Comparison of ENCODE assay signal across 17 mouse cellular contexts in genomic region chr11:20250476-20251178, GRCm38 (mm10). TPM values are rescaled to one million over a fixed set of nuclear protein-coding genes. Genes with fewer than 3 reads are reported as not detected.
DNase-seq lines count a peak whose midpoint lies in the region; ATAC-seq and TF ChIP-seq lines count a peak whose summit lies in the region.
"Had no signal": no experiment of that assay in that cellular context is flagged by ENCODE, and none has a peak within 500 bp of the region (broad histone marks: within the 10 kb centered on the region; RNA-seq: fewer than 3 reads in every experiment).

No protein-coding gene starts in this region.

- H3K27me3 ChIP-seq in hindbrain, embryonic 10.5 days (ENCODE audit: insufficient read depth, poor library complexity, severe bottlenecking): no peaks in the 10 kb centered on the region
- no peaks in the 10 kb centered on the region for H3K27me3 ChIP-seq in hindbrain, embryonic 11.5 days (ENCODE audit: control insufficient read depth, insufficient read depth, low read length)
- H3K27me3 ChIP-seq in midbrain, embryonic 10.5 days (ENCODE audit: low read depth, poor library complexity, severe bottlenecking): no peaks in the 10 kb centered on the region
- no peaks in the 10 kb centered on the region for H3K27me3 ChIP-seq in midbrain, embryonic 16.5 days (ENCODE audit: control insufficient read depth, insufficient read depth, low read depth, low read length)
- H3K27me3 ChIP-seq in MEL (ENCODE audit: control insufficient read depth in 1 of 2, insufficient read depth in 2 of 2, low read length in 2 of 2): no peaks in the 10 kb centered on the region; a peak in 1 of 4 replicates
- H3K27me3 ChIP-seq in liver, embryonic 13.5 days: no peaks in the 10 kb centered on the region
- H3K27me3 ChIP-seq: embryonic facial prominence, embryonic 12.5 days; forebrain, embryonic 12.5 days; hindbrain, embryonic 15.5 days; limb, embryonic 12.5 days; midbrain, embryonic 15.5 days had no signal

- intact Hi-C loops in left cerebral cortex, postnatal 14 days (cut with DNase I): no loop called here

- no peaks in the 10 kb centered on the region for H3K36me3 ChIP-seq in hindbrain, embryonic 10.5 days
- no peaks in the 10 kb centered on the region for H3K36me3 ChIP-seq in hindbrain, embryonic 11.5 days (ENCODE audit: control insufficient read depth, insufficient read depth, low read length)
- H3K36me3 ChIP-seq in midbrain, embryonic 10.5 days: peaks cover 3% of the 10 kb centered on the region; the same call in 1 of the 2 replicates
- no peaks in the 10 kb centered on the region for H3K36me3 ChIP-seq in midbrain, embryonic 16.5 days (ENCODE audit: control insufficient read depth, insufficient read depth, low read length)
- H3K36me3 ChIP-seq in MEL (ENCODE audit: control insufficient read depth in 1 of 2, insufficient read depth in 2 of 2, low read length in 2 of 2): peaks cover 0 to 12% of the 10 kb centered on the region in 2 experiments; a peak in 2 of 4 replicates
- no peaks in the 10 kb centered on the region for H3K36me3 ChIP-seq in liver, embryonic 13.5 days
- H3K36me3 ChIP-seq: embryonic facial prominence, embryonic 12.5 days; forebrain, embryonic 12.5 days; hindbrain, embryonic 15.5 days; midbrain, embryonic 15.5 days had no signal

- ATAC-seq in hindbrain, embryonic 11.5 days (ENCODE audit: low FRiP score): no peak
- no peak for ATAC-seq in midbrain, embryonic 16.5 days
- no peak for ATAC-seq in liver, embryonic 13.5 days (ENCODE audit: low read depth)

- H3K4me2 ChIP-seq in hindbrain, embryonic 11.5 days (replicated peaks; ENCODE audit: low read depth, low read length): no peak overlapping the region
- no peak overlapping the region for H3K4me2 ChIP-seq in midbrain, embryonic 16.5 days (ENCODE audit: low read length)
- H3K4me2 ChIP-seq in liver, embryonic 13.5 days: peak overlapping the region; percentile 99; the same call in 1 of the 2 replicates

- 0 out of 2 replicates have a peak overlapping the region, but pooled peaks have one; percentile 91 for H3K4me3 ChIP-seq in hindbrain, embryonic 10.5 days
- H3K4me3 ChIP-seq in hindbrain, embryonic 11.5 days (ENCODE audit: low read depth, low read length): no peak overlapping the region
- peak overlapping the region; percentile 93; the same call in 1 of the 2 replicates for H3K4me3 ChIP-seq in midbrain, embryonic 10.5 days
- H3K4me3 ChIP-seq in midbrain, embryonic 16.5 days (ENCODE audit: low read depth, low read length): no peak overlapping the region
- 0 out of 4 replicates have a peak overlapping the region, but pooled peaks of 1 of the 2 experiments have one; percentile 89 for H3K4me3 ChIP-seq in MEL (ENCODE audit: control insufficient read depth in 1 of 2, insufficient read depth in 1 of 2, low read depth in 2 of 2, low read length in 2 of 2)
- H3K4me3 ChIP-seq in liver, embryonic 13.5 days (replicated peaks): no peak overlapping the region

- TF ChIP-seq EP300 in MEL (IDR thresholded peaks at IDR 0.05; ENCODE audit: low read depth in 1 of 2, low read length in 2 of 2): no peak

- no peak for TF ChIP-seq RAD21 in MEL (IDR thresholded peaks at IDR 0.05; ENCODE audit: low read depth, low read length)

- 92% methylated on average over 6 of the region's 6 CpGs for WGBS in hindbrain, embryonic 10.5 days
- 89% methylated on average over 6 of the region's 6 CpGs for WGBS in hindbrain, embryonic 11.5 days
- 90% methylated on average over 6 of the region's 6 CpGs for WGBS in midbrain, embryonic 10.5 days
- 90% methylated on average over 6 of the region's 6 CpGs for WGBS in midbrain, embryonic 16.5 days
- 74% methylated on average over 6 of the region's 6 CpGs for WGBS in liver, embryonic 13.5 days (ENCODE audit: insufficient replicate concordance)

- H3K27ac ChIP-seq in hindbrain, embryonic 10.5 days: no peak overlapping the region
- H3K27ac ChIP-seq in hindbrain, embryonic 11.5 days (ENCODE audit: low read depth, low read length): no peak overlapping the region
- no peak overlapping the region for H3K27ac ChIP-seq in midbrain, embryonic 10.5 days (replicated peaks)
- H3K27ac ChIP-seq in midbrain, embryonic 16.5 days (ENCODE audit: low read length): no peak overlapping the region
- no peak overlapping the region for H3K27ac ChIP-seq in MEL (ENCODE audit: control insufficient read depth, low read depth, low read length)
- H3K27ac ChIP-seq in liver, embryonic 13.5 days: no peak overlapping the region
- H3K27ac ChIP-seq: limb, embryonic 12.5 days had no signal

- no peak for TF ChIP-seq CTCF in MEL (IDR thresholded peaks at IDR 0.05 in 2 of 3, conservative IDR thresholded peaks at IDR 0.05 in 1 of 3; ENCODE audit: control insufficient read depth in 1 of 3, insufficient read depth in 1 of 3, low read depth in 2 of 3, low read length in 3 of 3, poor library complexity in 1 of 3, severe bottlenecking in 1 of 3)

- H3K9me3 ChIP-seq in hindbrain, embryonic 10.5 days: no peaks in the 10 kb centered on the region
- H3K9me3 ChIP-seq in hindbrain, embryonic 11.5 days (ENCODE audit: control insufficient read depth, low read length): no peaks in the 10 kb centered on the region
- H3K9me3 ChIP-seq in midbrain, embryonic 10.5 days (replicated peaks): no peaks in the 10 kb centered on the region
- H3K9me3 ChIP-seq in midbrain, embryonic 16.5 days (replicated peaks; ENCODE audit: control insufficient read depth, low read length, poor library complexity, severe bottlenecking): no peaks in the 10 kb centered on the region
- H3K9me3 ChIP-seq in MEL (replicated peaks; ENCODE audit: insufficient read depth, low read length): no peaks in the 10 kb centered on the region
- H3K9me3 ChIP-seq in liver, embryonic 13.5 days (replicated peaks): no peaks in the 10 kb centered on the region
- H3K9me3 ChIP-seq: embryonic facial prominence, embryonic 12.5 days; forebrain, embryonic 12.5 days; hindbrain, embryonic 15.5 days; midbrain, embryonic 15.5 days had no signal

- peaks cover 40% of the 10 kb centered on the region for H3K4me1 ChIP-seq in hindbrain, embryonic 10.5 days (replicated peaks)
- no peaks in the 10 kb centered on the region; the same call in 1 of the 2 replicates for H3K4me1 ChIP-seq in hindbrain, embryonic 11.5 days (replicated peaks; ENCODE audit: control insufficient read depth, insufficient read depth, low read length)
- H3K4me1 ChIP-seq in midbrain, embryonic 10.5 days: peaks cover 39% of the 10 kb centered on the region
- H3K4me1 ChIP-seq in midbrain, embryonic 16.5 days (ENCODE audit: control insufficient read depth, insufficient read depth, low read length): peaks cover 26% of the 10 kb centered on the region
- H3K4me1 ChIP-seq in MEL (ENCODE audit: control insufficient read depth in 1 of 2, insufficient read depth in 2 of 2, low read length in 2 of 2): peaks cover 6 to 24% of the 10 kb centered on the region in 2 experiments
- H3K4me1 ChIP-seq in liver, embryonic 13.5 days (replicated peaks): peaks cover 51% of the 10 kb centered on the region

- DNase-seq in hindbrain, embryonic 10.5 days (ENCODE audit: low spot score): no peak
- DNase-seq in hindbrain, embryonic 11.5 days (ENCODE audit: low spot score): no peak
- DNase-seq in midbrain, embryonic 10.5 days (ENCODE audit: low spot score): no peak
- peak; percentile 47 for DNase-seq in MEL (ENCODE audit: low read depth, low spot score)
- no peak for DNase-seq in liver, embryonic 13.5 days
- no peak for DNase-seq in left cerebral cortex, postnatal 14 days (ENCODE audit: low spot score in 2 of 2)
- DNase-seq: adrenal gland, postnatal 10 days; gastrocnemius, postnatal 10 days; kidney, adult 2 months; lung, postnatal 14 days; right cerebral cortex, adult 18-20 months had no signal

- peaks cover 19% of the 10 kb centered on the region for H3K79me2 ChIP-seq in MEL (ENCODE audit: control insufficient read depth, insufficient read depth, low read length, poor library complexity)

- no peak overlapping the region for H3K9ac ChIP-seq in hindbrain, embryonic 11.5 days (ENCODE audit: low read depth, low read length)
- H3K9ac ChIP-seq in midbrain, embryonic 16.5 days (ENCODE audit: low read depth, low read length): no peak overlapping the region
- no peak overlapping the region for H3K9ac ChIP-seq in MEL (ENCODE audit: control insufficient read depth, low read depth, low read length, poor library complexity, severe bottlenecking)
- no peak overlapping the region for H3K9ac ChIP-seq in liver, embryonic 13.5 days

- no peak for TF ChIP-seq POLR2A in MEL (IDR thresholded peaks at IDR 0.05; ENCODE audit: control insufficient read depth in 1 of 2, insufficient read depth in 1 of 2, low read depth in 1 of 2, low read length in 2 of 2, poor library complexity in 1 of 2)

TF ChIP-seq in MEL, 35 proteins besides CTCF, POLR2A, EP300 and RAD21:
- TF ChIP-seq GABPA (IDR thresholded peaks at IDR 0.05; ENCODE audit: low read depth, low read length) (no peak), USF1 (IDR thresholded peaks at IDR 0.05; ENCODE audit: low read depth, low read length) (no peak), TBP (IDR thresholded peaks at IDR 0.05; ENCODE audit: low read depth, low read length) (0 out of 2 replicates have a peak, but pooled peaks have one; percentile 42), MXI1 (IDR thresholded peaks at IDR 0.05; ENCODE audit: low read depth, low read length) (peak; percentile 24; the same call in 1 of the 2 replicates)

RNA-seq across cellular contexts. Expression of gene Cep68, which starts 1.4 kb away (rescaled TPM):
- polyA plus RNA-seq in hindbrain, embryonic 10.5 days (2016; fragmentation: Nextera tagmentation; extraction: Ambion mirVana): 34.1 and 39.3 TPM in 2 replicates
- 27.1 and 33.2 TPM in 2 replicates for polyA plus RNA-seq in hindbrain, embryonic 11.5 days (2014; fragmentation: Nextera tagmentation; extraction: Ambion mirVana)
- 38.1 and 43.2 TPM in 2 replicates for polyA plus RNA-seq in midbrain, embryonic 10.5 days (2016; fragmentation: Nextera tagmentation; extraction: Ambion mirVana)
- 26.6 and 26.7 TPM in 2 replicates for polyA plus RNA-seq in midbrain, embryonic 16.5 days (2015; fragmentation: Nextera tagmentation; extraction: Ambion mirVana)
- 20.0 and 22.2 TPM in 2 replicates for total RNA-seq in MEL (2012; rRNA removed)
- polyA plus RNA-seq in MEL (2012; ENCODE audit: insufficient read depth in 1 of 2, insufficient read length in 2 of 2, low read depth in 1 of 2, low replicate concordance in 2 of 2, missing spikeins in 1 of 2): 10 to 100 TPM in 1 of 2 experiments, not detected in 1; 24.7 TPM
- 6.9 and 9.2 TPM in 2 replicates for polyA plus RNA-seq in liver, embryonic 13.5 days (2015; fragmentation: Nextera tagmentation; extraction: Ambion mirVana)
- total RNA-seq in left cerebral cortex, postnatal 14 days (2021): 10 to 100 TPM; 31.3 to 31.7 TPM

RNA-seq across cellular contexts. Expression of gene Rab1a, which starts 49.4 kb away (rescaled TPM):
- polyA plus RNA-seq in hindbrain, embryonic 10.5 days (2016; fragmentation: Nextera tagmentation; extraction: Ambion mirVana): 208 and 216 TPM in 2 replicates
- 273 TPM in 2 replicates for polyA plus RNA-seq in hindbrain, embryonic 11.5 days (2014; fragmentation: Nextera tagmentation; extraction: Ambion mirVana)
- 219 and 222 TPM in 2 replicates for polyA plus RNA-seq in midbrain, embryonic 10.5 days (2016; fragmentation: Nextera tagmentation; extraction: Ambion mirVana)
- polyA plus RNA-seq in midbrain, embryonic 16.5 days (2015; fragmentation: Nextera tagmentation; extraction: Ambion mirVana): 313 and 318 TPM in 2 replicates
- 79.5 and 83.9 TPM in 2 replicates for total RNA-seq in MEL (2012; rRNA removed)
- 100 to 1,000 TPM; 139 to 336 TPM for polyA plus RNA-seq in MEL (2012; ENCODE audit: insufficient read depth in 1 of 2, insufficient read length in 2 of 2, low read depth in 1 of 2, low replicate concordance in 2 of 2, missing spikeins in 1 of 2)
- polyA plus RNA-seq in liver, embryonic 13.5 days (2015; fragmentation: Nextera tagmentation; extraction: Ambion mirVana): 117 and 141 TPM in 2 replicates
- 100 to 1,000 TPM; 204 to 206 TPM for total RNA-seq in left cerebral cortex, postnatal 14 days (2021)

Comparison
In these comparisons a context has a peak if more than half of its experiments do, and no peak if none do; other contexts are left out.
1. H3K4me3 ChIP-seq: peak in hindbrain, embryonic 10.5 days (single experiment) and midbrain, embryonic 10.5 days (single experiment); none in hindbrain, embryonic 11.5 days (single experiment), midbrain, embryonic 16.5 days (single experiment) and liver, embryonic 13.5 days (single experiment).